Comparison of ENCODE assay signal across 9 mouse cellular contexts in genomic region chr12:111272420-111272819, GRCm38 (mm10). TPM values are rescaled to one million over a fixed set of nuclear protein-coding genes. Genes with fewer than 3 reads are reported as not detected.
DNase-seq lines count a peak whose midpoint lies in the region; ATAC-seq and TF ChIP-seq lines count a peak whose summit lies in the region.
"Had no signal": no experiment of that assay in that cellular context is flagged by ENCODE, and none has a peak within 500 bp of the region (broad histone marks: within the 10 kb centered on the region; RNA-seq: fewer than 3 reads in every experiment).

No protein-coding gene starts in this region.

- H3K4me3 ChIP-seq in heart, embryonic 10.5 days, result no peak overlapping the region
- H3K4me3 ChIP-seq in stomach, postnatal 0 days (ENCODE audit: low read depth, low read length), result no peak overlapping the region

- no peak for TF ChIP-seq EP300 in stomach, postnatal 0 days (optimal IDR thresholded peaks at IDR 0.05)

- H3K9me3 ChIP-seq in heart, embryonic 10.5 days, result no peaks in the 10 kb centered on the region
- no peaks in the 10 kb centered on the region for H3K9me3 ChIP-seq in stomach, postnatal 0 days (ENCODE audit: control insufficient read depth, low read length)
- H3K9me3 ChIP-seq: embryonic facial prominence, embryonic 13.5 days had no signal

- no peak overlapping the region for H3K27ac ChIP-seq in heart, embryonic 10.5 days
- H3K27ac ChIP-seq in stomach, postnatal 0 days (replicated peaks), result no peak overlapping the region
- H3K27ac ChIP-seq: embryonic facial prominence, embryonic 13.5 days had no signal

- peak; percentile 59 for ATAC-seq in common myeloid progenitor, adult 5-6 weeks (replicated peaks; ENCODE audit: low read depth, poor library complexity, severe bottlenecking)
- no peak for ATAC-seq in stomach, postnatal 0 days (ENCODE audit: low FRiP score, low TSS enrichment)

- peak; percentile 90 for TF ChIP-seq CTCF in stomach, postnatal 0 days (IDR thresholded peaks at IDR 0.05; ENCODE audit: low read depth)

- H3K4me2 ChIP-seq in stomach, postnatal 0 days (replicated peaks; ENCODE audit: low read depth), result no peak overlapping the region

- peaks cover 51% of the 10 kb centered on the region for H3K4me1 ChIP-seq in heart, embryonic 10.5 days
- peaks cover 5% of the 10 kb centered on the region; the same call in 1 of the 2 replicates for H3K4me1 ChIP-seq in stomach, postnatal 0 days (replicated peaks; ENCODE audit: control insufficient read depth, insufficient read depth)

- WGBS in heart, embryonic 10.5 days, result 18% methylated on average over 12 of the region's 12 CpGs
- WGBS in stomach, postnatal 0 days, result 25% methylated on average over 12 of the region's 12 CpGs

- H3K36me3 ChIP-seq in heart, embryonic 10.5 days, result no peaks in the 10 kb centered on the region
- no peaks in the 10 kb centered on the region for H3K36me3 ChIP-seq in stomach, postnatal 0 days (ENCODE audit: control insufficient read depth, insufficient read depth, low read length)

- no peak overlapping the region for H3K9ac ChIP-seq in stomach, postnatal 0 days (ENCODE audit: low read length)
- H3K9ac ChIP-seq: embryonic facial prominence, embryonic 13.5 days had no signal

- H3K27me3 ChIP-seq in heart, embryonic 10.5 days (ENCODE audit: insufficient read depth, poor library complexity, severe bottlenecking), result peaks cover 96% of the 10 kb centered on the region
- peaks cover 22% of the 10 kb centered on the region for H3K27me3 ChIP-seq in stomach, postnatal 0 days (ENCODE audit: control insufficient read depth, insufficient read depth, low read length)

- DNase-seq in heart, adult 11 months, result peak; percentile 94
- DNase-seq in heart, embryonic 10.5 days (ENCODE audit: low spot score), result no peak
- DNase-seq in ZHBTc4 (ENCODE audit: low read depth, low spot score), result peak; percentile 95
- peak; percentile 74 to 84 for DNase-seq in heart, postnatal 14 days
- DNase-seq in layer of hippocampus, adult 9-11 months, result peak; percentile 72
- peak; percentile 75 to 84 for DNase-seq in lung, postnatal 4 days
- peak; percentile 85 for DNase-seq in stomach, postnatal 0 days (ENCODE audit: low spot score)

- intact Hi-C loops in heart, postnatal 14 days (cut with DNase I), result loop anchor here (5.0 to 10.0 kb wide), 3 partner anchors 140 to 328 kb away; no protein-coding TSS in a partner anchor

RNA-seq across cellular contexts. Expression of gene Amn, which starts 1.5 kb away (rescaled TPM):
- polyA plus RNA-seq in heart, embryonic 10.5 days (2016; fragmentation: Nextera tagmentation; extraction: Ambion mirVana), result 2.7 and 3.2 TPM in 2 replicates
- not detected in 2 replicates for total RNA-seq in common myeloid progenitor, adult 5-6 weeks (2017)
- not detected for total RNA-seq in heart, postnatal 14 days (2021)
- 0.22 TPM in 2 replicates for polyA plus RNA-seq in stomach, postnatal 0 days (2015; fragmentation: Nextera tagmentation; extraction: Ambion mirVana)
